Mouse (Mus musculus) embryo, embryonic 11.5 days (tissue): ENCODE measurements around the gene AW822073.
"Not testable (repeated sequence)": the region's sequence is repeated elsewhere in the genome, so short reads cannot be mapped to it uniquely, and the experiment has no call there.

Source experiments
- DNase-seq: peaks from one replicate; pipeline ENCODE4 v3.0.0-alpha.2; 2012; ENCODE audit warnings: low read depth, low spot score

The AW822073 gene

GRCm38 (mm10) chr10:58221571-58221970 lies 3.2 kb downstream of the AW822073 start:
- DNase-seq = not testable (repeated sequence)

GRCm38 (mm10) chr10:58220726-58221125 lies 4.0 kb downstream of the AW822073 start:
- DNase-seq = no peak

- DNase-seq = no peak
Observed at GRCm38 (mm10) chr10:58217366-58217765, 7.4 kb downstream of the AW822073 start.

- DNase-seq = no peak
Observed at GRCm38 (mm10) chr10:58215353-58215752, 9.4 kb downstream of the AW822073 start.

- no peak for DNase-seq
Observed at GRCm38 (mm10) chr10:58214934-58215333, 9.8 kb downstream of the AW822073 start.

GRCm38 (mm10) chr10:58214497-58214896 lies 10.2 kb downstream of the AW822073 start:
- DNase-seq = no peak

- no peak for DNase-seq
Observed at GRCm38 (mm10) chr10:58212230-58212629, 12.5 kb downstream of the AW822073 start.

- no peak for DNase-seq
Observed at GRCm38 (mm10) chr10:58211213-58211612, 13.5 kb downstream of the AW822073 start.

GRCm38 (mm10) chr10:58210514-58210913 lies 14.2 kb downstream of the AW822073 start:
- no peak for DNase-seq

- no peak for DNase-seq
Observed at GRCm38 (mm10) chr10:58209710-58210467, 14.8 kb downstream of the AW822073 start.

- no peak for DNase-seq
Observed at GRCm38 (mm10) chr10:58206639-58207404, 17.9 kb downstream of the AW822073 start.

- no peak for DNase-seq
Observed at GRCm38 (mm10) chr10:58205986-58206385, 18.7 kb downstream of the AW822073 start.
